Mouse (Mus musculus): ENCODE data around the gene Arhgap17. TPM values are rescaled to one million over a fixed set of nuclear protein-coding genes. Genes with fewer than 3 reads are reported as not detected.

The Arhgap17 gene
- polyA plus RNA-seq, 1 experiment = 28.5 TPM

GRCm38 (mm10) chr7:123240064-123240463, 129.7 kb downstream of the Arhgap17 start:
- WGBS = 42% methylated on average over 6 of the region's 6 CpGs
- no peak overlapping the region for H3K4me3 ChIP-seq (replicated peaks; ENCODE audit: extremely low read depth, low read depth, low read length)
- no peak for DNase-seq
- no peak for TF ChIP-seq POLR2A (IDR thresholded peaks at IDR 0.05; ENCODE audit: borderline replicate concordance, extremely low read depth, low read depth, low read length)
- TF ChIP-seq CTCF (IDR thresholded peaks at IDR 0.05; ENCODE audit: insufficient read depth, low read length) = no peak
- H3K4me1 ChIP-seq (ENCODE audit: control insufficient read depth, insufficient read depth, low read length) = no peaks in the 10 kb centered on the region

DNA sequence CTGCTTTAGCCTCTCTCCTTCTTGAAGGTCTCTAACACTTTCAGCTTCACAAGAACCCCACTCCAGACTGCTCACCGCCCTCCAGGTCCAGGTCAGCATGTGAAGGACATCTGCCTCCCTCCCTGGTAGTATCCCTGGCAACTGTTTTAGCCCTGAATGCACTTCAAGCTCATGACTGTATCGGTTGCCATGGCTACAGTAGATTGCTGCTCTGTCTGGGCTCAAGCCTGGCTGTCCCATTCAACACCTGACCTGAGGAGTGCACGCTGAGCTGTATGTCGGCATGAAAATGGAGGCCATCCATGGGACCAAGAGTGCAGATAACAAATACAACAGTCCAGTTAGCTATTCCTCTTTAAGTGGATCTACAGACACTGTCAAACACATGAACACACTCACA, 131.1 kb downstream of the Arhgap17 start:
- H3K4me3 ChIP-seq (replicated peaks; ENCODE audit: extremely low read depth, low read depth, low read length) = no peak overlapping the region
- H3K4me1 ChIP-seq (ENCODE audit: control insufficient read depth, insufficient read depth, low read length) = no peaks in the 10 kb centered on the region
- 58% methylated on average over 4 of the region's 4 CpGs for WGBS
- TF ChIP-seq POLR2A (IDR thresholded peaks at IDR 0.05; ENCODE audit: borderline replicate concordance, extremely low read depth, low read depth, low read length) = no peak
- no peak for TF ChIP-seq CTCF (IDR thresholded peaks at IDR 0.05; ENCODE audit: insufficient read depth, low read length)
- no peak for DNase-seq

- Histone ChIP-seq H3K4me1 (ENCODE audit: control insufficient read depth, insufficient read depth, low read length) (no peaks in the 10 kb centered on the region), H3K4me3 (replicated peaks; ENCODE audit: extremely low read depth, low read depth, low read length) (no peak overlapping the region)
- DNase-seq = no peak
- WGBS = 26% methylated on average over 4 of the region's 4 CpGs
- TF ChIP-seq POLR2A (IDR thresholded peaks at IDR 0.05; ENCODE audit: borderline replicate concordance, extremely low read depth, low read depth, low read length) = no peak
- TF ChIP-seq CTCF (IDR thresholded peaks at IDR 0.05; ENCODE audit: insufficient read depth, low read length) = no peak
These were observed 134.3 kb downstream of the Arhgap17 start for GRCm38 (mm10) chr7:123235449-123235848.

Other genes starting within 250 kb of the Arhgap17 start
- gene Tnrc6a, start 246.0 kb downstream of the Arhgap17 start, polyA plus RNA-seq (2012; rRNA removed) = 30.5 and 33.2 TPM in 2 replicates
- 0.17 and 1.2 TPM in 2 replicates for gene Slc5a11, start 155.1 kb downstream of the Arhgap17 start, polyA plus RNA-seq (2012; rRNA removed)
- gene Lcmt1, start 131 bp downstream of the Arhgap17 start, polyA plus RNA-seq (2012; rRNA removed) = 15.2 and 17.8 TPM in 2 replicates
- gene Aqp8, start 92.4 kb upstream of the Arhgap17 start, polyA plus RNA-seq (2012; rRNA removed) = 0.13 and 2.1 TPM in 2 replicates
- 0.15 TPM in 2 replicates for gene Zkscan2, start 130.5 kb upstream of the Arhgap17 start, polyA plus RNA-seq (2012; rRNA removed)

Data from lung, adult 2 months (tissue).